Mouse (Mus musculus) kidney, embryonic 14.5 days (tissue): ENCODE data around the gene Pnpla6. TPM values are rescaled to one million over a fixed set of nuclear protein-coding genes. Genes with fewer than 3 reads are reported as not detected.

ENCODE experiments used
- ATAC-seq: fragments of 200-750 bp; cut with Nextera tagmentation; 2 replicates; pipeline ENCODE4 v1.8.0; 2017; ENCODE audit warnings: moderate number of reproducible peaks, mild to moderate bottlenecking, moderate TSS enrichment, moderate library complexity; ENCODE audit not compliant: low FRiP score, low TSS enrichment
- H3K27ac ChIP-seq: fragments of 300-500 bp; sonication (generic); 2 replicates; pipeline ENCODE4 v1.5.1; 2014; ENCODE audit warnings: low read depth, mild to moderate bottlenecking, low read length, moderate library complexity, mixed read lengths
- H3K27me3 ChIP-seq: fragments of 300-500 bp; sonication (generic); 2 replicates; pipeline ENCODE4 v1.6.1; 2014; ENCODE audit warnings: mild to moderate bottlenecking, low read length; ENCODE audit not compliant: control insufficient read depth, insufficient read depth
- H3K36me3 ChIP-seq: fragments of 300-500 bp; sonication (generic); 2 replicates; pipeline ENCODE4 v1.6.1; 2014; ENCODE audit warnings: low read length, mixed read lengths; ENCODE audit not compliant: control insufficient read depth, insufficient read depth
- H3K4me1 ChIP-seq: fragments of 300-500 bp; sonication (generic); 2 replicates; pipeline ENCODE4 v1.6.1; 2014; ENCODE audit warnings: low read length, mixed read lengths; ENCODE audit not compliant: control insufficient read depth, insufficient read depth
- H3K4me2 ChIP-seq: fragments of 300-500 bp; sonication (generic); replicated peaks from 2 replicates; pipeline ENCODE4 v1.6.1; 2014; ENCODE audit warnings: low read depth, mild to moderate bottlenecking, low read length
- H3K4me3 ChIP-seq: fragments of 300-500 bp; sonication (generic); 2 replicates; pipeline ENCODE4 v1.5.1; 2014; ENCODE audit warnings: mild to moderate bottlenecking, low read length
- H3K9ac ChIP-seq: fragments of 300-500 bp; sonication (generic); 2 replicates; pipeline ENCODE4 v1.6.1; 2014; ENCODE audit warnings: low read depth, mild to moderate bottlenecking, low read length, moderate library complexity
- H3K9me3 ChIP-seq: fragments of 300-500 bp; sonication (generic); 2 replicates; pipeline ENCODE4 v1.6.1; 2016; ENCODE audit warnings: low read length; ENCODE audit not compliant: control insufficient read depth
- WGBS: fragments of 180-500 bp; shearing (Covaris S2); extraction: QIAGEN DNeasy Blood & Tissue Kit; methylation state at CpG from one replicate; pipeline ENCODE4 v1.1.7; 2014; 5-methylcytosine and 5-hydroxymethylcytosine counted together
- polyA plus RNA-seq: library from polyadenylated mRNA; unstranded; fragments of >200 nt; fragmentation: Nextera tagmentation; extraction: Ambion mirVana; gene quantifications from 2 replicates; pipeline ENCODE4 v1.2.1, GENCODE M21; 2014

Pnpla6 gene
- 21.0 and 25.6 TPM in 2 replicates for polyA plus RNA-seq

DNA sequence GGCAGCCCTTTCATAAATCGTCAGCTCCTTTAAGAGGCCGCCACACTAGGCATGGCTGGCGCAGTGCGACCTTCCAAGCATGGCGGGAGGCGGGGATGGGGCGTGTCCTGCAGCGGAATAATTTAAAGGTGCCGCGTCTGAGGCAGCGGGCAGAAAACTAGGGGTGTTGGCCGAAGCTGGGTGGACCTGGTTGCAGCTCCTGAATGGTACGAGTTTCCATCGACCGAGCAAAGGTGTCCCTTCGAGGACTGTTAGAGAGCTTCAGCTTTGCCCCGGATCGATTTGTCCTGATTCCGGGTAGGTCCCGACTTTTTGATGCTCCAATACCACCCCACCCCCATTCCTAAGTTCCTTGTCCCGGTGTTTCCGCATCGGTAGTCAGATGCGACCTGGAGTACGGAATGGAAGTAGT, at the start of gene Pnpla6:
TSS of gene Pnpla6 (plus strand) at position 125 of the 412 bp plus-strand sequence.
- Histone ChIP-seq H3K4me2 (peak within 1 kb of the TSS; percentile 96), H3K27ac (peak within 1 kb of the TSS; percentile 39), H3K36me3 (peaks cover 20% of the 10 kb centered on the region; the same call in 1 of the 2 replicates), H3K27me3 (no peaks in the 10 kb centered on the region), H3K4me3 (peak within 1 kb of the TSS; percentile 50), H3K4me1 (0 out of 2 replicates have a peak, but pooled peaks cover 4% of the 10 kb centered on the region), H3K9me3 (no peaks in the 10 kb centered on the region), H3K9ac (peak within 1 kb of the TSS; percentile 44)
- under 1% methylated on average over 25 of the region's 25 CpGs for WGBS
- ATAC-seq = peak; percentile 73

DNA sequence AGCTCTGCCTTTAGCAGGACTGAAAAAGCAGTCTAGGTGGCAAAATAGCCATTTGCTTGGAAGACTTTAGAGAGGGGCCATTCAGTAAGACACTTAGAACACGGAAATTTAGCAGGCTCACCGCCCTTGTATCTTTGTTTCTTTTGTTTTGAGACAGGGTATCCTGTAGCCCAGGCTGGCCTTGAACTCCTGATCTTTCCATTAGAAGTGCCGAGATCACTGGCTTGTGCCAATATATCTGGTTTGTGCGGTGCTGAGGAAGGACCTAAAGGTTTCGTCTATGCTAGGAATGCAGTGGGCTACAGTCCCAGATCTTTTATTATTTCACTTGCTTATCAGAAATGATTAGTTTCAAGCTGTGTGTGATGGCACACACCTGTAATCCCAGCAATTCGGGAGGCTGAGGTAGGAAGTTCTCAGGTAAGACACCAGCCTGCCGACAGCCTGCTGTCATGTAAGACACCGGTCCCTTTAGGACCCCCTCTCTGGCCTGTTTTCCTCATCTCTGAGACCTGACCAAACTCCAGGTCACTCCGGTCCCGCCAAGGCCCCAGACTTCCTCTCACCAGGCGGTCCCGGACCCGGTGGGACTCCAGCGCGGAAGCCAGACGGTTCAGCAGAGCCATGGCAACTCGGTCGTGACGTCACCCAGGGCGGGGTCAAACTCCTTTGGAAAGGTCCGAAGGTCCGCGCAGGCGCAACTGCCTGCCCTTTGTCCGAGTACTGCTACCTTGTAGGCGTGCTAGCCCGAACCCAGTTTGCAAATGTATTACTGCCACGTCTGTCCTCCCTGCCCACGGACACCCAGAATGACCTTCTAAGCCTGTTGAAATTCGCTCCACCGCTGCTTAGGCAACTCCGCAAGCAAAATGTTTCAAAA, 47.9 kb upstream of the Pnpla6 start, which contains the start of gene Pex11g:
TSS of gene Pex11g (minus strand) at position 675 of the 880 bp plus-strand sequence.
- Histone ChIP-seq H3K9ac (peak within 1 kb of the TSS; percentile 66), H3K27ac (peak within 1 kb of the TSS; percentile 69), H3K4me1 (0 out of 2 replicates have a peak, but pooled peaks cover 4% of the 10 kb centered on the region), H3K27me3 (no peaks in the 10 kb centered on the region), H3K4me2 (peak within 1 kb of the TSS; percentile 59), H3K9me3 (no peaks in the 10 kb centered on the region), H3K4me3 (peak within 1 kb of the TSS; percentile 51), H3K36me3 (no peaks in the 10 kb centered on the region)
- peak; percentile 95 for ATAC-seq
- 5% methylated on average over 32 of the region's 32 CpGs for WGBS

DNA sequence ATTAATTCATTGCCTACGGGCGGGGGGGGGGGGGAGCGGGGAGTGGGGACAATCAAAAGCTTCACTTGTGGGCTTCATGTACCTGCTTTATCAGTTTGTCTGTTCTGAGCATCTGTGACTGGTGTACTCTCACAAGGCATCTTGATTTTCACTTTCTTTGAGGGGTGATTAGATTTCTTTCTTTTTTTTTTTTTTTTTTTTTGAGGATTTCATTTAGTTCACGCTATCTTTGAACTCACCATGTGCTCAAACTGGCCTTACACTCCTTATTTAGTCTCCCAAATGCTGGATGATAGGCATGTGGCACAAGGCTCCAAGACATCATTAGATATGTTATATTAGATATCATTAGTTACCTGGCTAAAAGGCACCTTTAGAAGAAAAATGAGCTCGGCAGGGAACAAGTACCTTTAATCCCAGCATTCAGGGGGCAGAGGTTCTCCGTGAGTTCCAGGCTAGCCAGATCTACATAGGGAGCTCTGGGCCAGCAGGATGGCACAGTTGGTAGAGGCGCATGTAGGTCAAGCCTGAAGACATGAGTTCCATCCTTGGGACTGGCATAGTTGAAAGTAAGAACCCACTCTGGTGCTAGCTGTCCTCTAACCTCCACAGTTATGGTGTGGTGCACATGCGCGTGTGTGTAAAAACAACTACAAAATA, 47.2 kb upstream of the Pnpla6 start:
- 57% methylated on average over 9 of the region's 9 CpGs for WGBS
- peak overlapping the region; percentile 66 for H3K9ac ChIP-seq
- peak overlapping the region; percentile 51 for H3K4me3 ChIP-seq
- H3K4me2 ChIP-seq = peak overlapping the region; percentile 59
- peak overlapping the region; percentile 69 for H3K27ac ChIP-seq
- H3K36me3 ChIP-seq = no peaks in the 10 kb centered on the region
- no peak for ATAC-seq
- H3K27me3 ChIP-seq = no peaks in the 10 kb centered on the region
- H3K9me3 ChIP-seq = no peaks in the 10 kb centered on the region
- H3K4me1 ChIP-seq = 0 out of 2 replicates have a peak, but pooled peaks cover 4% of the 10 kb centered on the region

- ATAC-seq = no peak
- Histone ChIP-seq H3K9me3 (no peaks in the 10 kb centered on the region), H3K36me3 (no peaks in the 10 kb centered on the region), H3K9ac (no peak overlapping the region), H3K4me3 (no peak overlapping the region), H3K4me2 (no peak overlapping the region), H3K27ac (no peak overlapping the region), H3K27me3 (no peaks in the 10 kb centered on the region), H3K4me1 (0 out of 2 replicates have a peak, but pooled peaks cover 4% of the 10 kb centered on the region)
- WGBS = 97% methylated on average over 1 of the region's 1 CpGs
These were observed 46.3 kb upstream of the Pnpla6 start for GRCm38 (mm10) chr8:3468838-3469237.

- no peak within 1 kb of the TSS for H3K4me3 ChIP-seq
- H3K9me3 ChIP-seq = no peaks in the 10 kb centered on the region
- no peaks in the 10 kb centered on the region for H3K27me3 ChIP-seq
- no peak for ATAC-seq
- no peak within 1 kb of the TSS for H3K9ac ChIP-seq
- H3K4me2 ChIP-seq = no peak within 1 kb of the TSS
- no peaks in the 10 kb centered on the region for H3K36me3 ChIP-seq
- no peak within 1 kb of the TSS for H3K27ac ChIP-seq
- H3K4me1 ChIP-seq = 0 out of 2 replicates have a peak, but pooled peaks cover 4% of the 10 kb centered on the region
These were observed 44.6 kb upstream of the Pnpla6 start, which contains the start of gene Tex45 for GRCm38 (mm10) chr8:3470562-3470961. TSS of gene Tex45 (plus strand) at chr8:3470862.

DNA sequence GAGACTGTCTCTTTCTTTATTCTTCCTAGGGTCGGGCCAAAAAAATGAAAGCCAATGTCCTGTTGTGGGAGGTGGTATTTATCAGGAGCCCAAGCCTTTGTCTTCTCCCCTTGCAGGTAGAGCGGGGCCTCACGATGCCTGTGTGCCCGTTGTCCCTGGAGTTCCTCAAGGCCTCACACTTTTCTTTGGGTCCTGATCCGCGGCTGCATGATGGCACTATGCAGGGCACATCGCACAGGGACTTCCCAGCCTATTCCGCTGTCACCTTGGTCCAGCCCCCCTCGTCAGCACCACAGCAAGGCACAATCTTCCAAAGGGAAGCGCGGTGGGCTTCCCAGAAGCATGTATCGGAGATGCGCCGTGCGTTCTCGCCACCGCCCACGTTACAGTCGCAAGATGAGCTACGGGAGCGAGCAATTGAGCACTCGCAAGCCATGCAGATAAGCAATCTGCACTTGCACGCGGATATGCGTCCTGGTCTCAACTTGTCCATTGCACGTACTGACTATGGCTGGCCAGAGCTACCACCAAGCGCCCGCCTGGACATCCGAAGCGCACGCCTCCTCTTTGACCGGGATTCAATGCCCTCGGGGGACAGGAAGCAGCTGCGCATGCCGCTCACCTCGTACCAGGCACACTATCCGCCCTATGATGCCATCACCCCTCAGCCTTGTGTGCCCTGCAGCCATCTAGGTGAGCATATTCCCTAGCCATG, 39.3 kb upstream of the Pnpla6 start:
- Histone ChIP-seq H3K4me2 (peak overlapping the region; percentile 43), H3K9ac (no peak overlapping the region), H3K36me3 (no peaks in the 10 kb centered on the region), H3K27me3 (no peaks in the 10 kb centered on the region), H3K27ac (no peak overlapping the region), H3K9me3 (no peaks in the 10 kb centered on the region), H3K4me1 (no peaks in the 10 kb centered on the region), H3K4me3 (peak overlapping the region; percentile 26)
- WGBS = 29% methylated on average over 37 of the region's 37 CpGs
- ATAC-seq = no peak

GRCm38 (mm10) chr8:3480221-3480785, 34.9 kb upstream of the Pnpla6 start:
- Histone ChIP-seq H3K36me3 (no peaks in the 10 kb centered on the region), H3K27me3 (no peaks in the 10 kb centered on the region), H3K4me3 (no peak overlapping the region), H3K9ac (no peak overlapping the region), H3K4me2 (no peak overlapping the region), H3K9me3 (no peaks in the 10 kb centered on the region), H3K27ac (no peak overlapping the region), H3K4me1 (no peaks in the 10 kb centered on the region)
- ATAC-seq = no peak
- 50% methylated on average over 4 of the region's 4 CpGs for WGBS

- Histone ChIP-seq H3K9ac (no peak overlapping the region), H3K36me3 (no peaks in the 10 kb centered on the region), H3K4me1 (no peaks in the 10 kb centered on the region), H3K27ac (no peak overlapping the region), H3K4me2 (no peak overlapping the region), H3K9me3 (no peaks in the 10 kb centered on the region), H3K27me3 (no peaks in the 10 kb centered on the region), H3K4me3 (no peak overlapping the region)
- no peak for ATAC-seq
- WGBS = 72% methylated on average over 5 of the region's 5 CpGs
These were observed 33.6 kb upstream of the Pnpla6 start for GRCm38 (mm10) chr8:3481605-3482004.
